Mouse (Mus musculus) granulocyte monocyte progenitor cell, adult 5-6 weeks (primary cell): ENCODE data around the gene Tbc1d16. TPM values are rescaled to one million over a fixed set of nuclear protein-coding genes. Genes with fewer than 3 reads are reported as not detected.
A peak's percentile ranks its signal among the peaks of the same experiment; 100 is the strongest.
"Not testable (repeated sequence)": the region's sequence is repeated elsewhere in the genome, so short reads cannot be mapped to it uniquely, and the experiment has no call there.

Experiments
- ATAC-seq: replicated peaks from 2 replicates; pipeline ENCODE4 v1.8.0; 2016; ENCODE audit warnings: mild to moderate bottlenecking, moderate TSS enrichment, inconsistent platforms; ENCODE audit not compliant: poor library complexity, severe bottlenecking
- total RNA-seq, 2 experiments: library from RNA; stranded (forward) in 1 of 2; stranded (reverse) in 1 of 2; fragments of 200-712, 200-1000 nt in 1 of 2; fragments of >200 nt in 1 of 2; fragmentation: Nextera tagmentation in 1 of 2; gene quantifications; 2 replicates each; pipeline ENCODE4 v1.2.3; 2014 to 2017

Gene Tbc1d16
- total RNA-seq, 2 experiments from 2014 or later, result 2.1 to 8.6 TPM

GRCm38 (mm10) chr11:119125929-119126861 lies 102.1 kb downstream of the Tbc1d16 start:
- ATAC-seq, result peak; percentile 64

GRCm38 (mm10) chr11:119124536-119124935 lies 103.8 kb downstream of the Tbc1d16 start:
- no peak for ATAC-seq

GRCm38 (mm10) chr11:119123522-119124319 lies 104.6 kb downstream of the Tbc1d16 start:
- 0 out of 2 replicates have a peak, but pooled peaks have one; percentile 16 for ATAC-seq

- peak; percentile 74 for ATAC-seq
These were observed 105.9 kb downstream of the Tbc1d16 start for GRCm38 (mm10) chr11:119122396-119122795.

GRCm38 (mm10) chr11:119118905-119119304 lies 109.4 kb downstream of the Tbc1d16 start:
- no peak for ATAC-seq

GRCm38 (mm10) chr11:119117945-119118344 lies 110.4 kb downstream of the Tbc1d16 start:
- ATAC-seq, result no peak

- no peak for ATAC-seq
These were observed 111.3 kb downstream of the Tbc1d16 start for GRCm38 (mm10) chr11:119116992-119117391.

- no peak for ATAC-seq
These were observed 115.6 kb downstream of the Tbc1d16 start for GRCm38 (mm10) chr11:119112721-119113120.

- ATAC-seq, result peak; percentile 83
These were observed 117.0 kb downstream of the Tbc1d16 start for GRCm38 (mm10) chr11:119111345-119111744.

GRCm38 (mm10) chr11:119109415-119110071 lies 118.8 kb downstream of the Tbc1d16 start:
- no peak for ATAC-seq

- no peak for ATAC-seq
These were observed 119.6 kb downstream of the Tbc1d16 start for GRCm38 (mm10) chr11:119108573-119109263.

GRCm38 (mm10) chr11:119106289-119106688 lies 122.0 kb downstream of the Tbc1d16 start:
- ATAC-seq, result peak; percentile 61

- no peak for ATAC-seq
These were observed 122.6 kb downstream of the Tbc1d16 start for GRCm38 (mm10) chr11:119105748-119106147.

- no peak for ATAC-seq
These were observed 123.2 kb downstream of the Tbc1d16 start for GRCm38 (mm10) chr11:119105071-119105609.

GRCm38 (mm10) chr11:119103991-119104390 lies 124.3 kb downstream of the Tbc1d16 start:
- ATAC-seq, result no peak

GRCm38 (mm10) chr11:119100355-119100754 lies 127.9 kb downstream of the Tbc1d16 start:
- not testable (repeated sequence) for ATAC-seq

- no peak for ATAC-seq
These were observed 130.1 kb downstream of the Tbc1d16 start for GRCm38 (mm10) chr11:119098202-119098601.

- ATAC-seq, result no peak
These were observed 132.9 kb downstream of the Tbc1d16 start for GRCm38 (mm10) chr11:119095441-119095840.

GRCm38 (mm10) chr11:119093322-119093721 lies 135.0 kb downstream of the Tbc1d16 start:
- ATAC-seq, result peak; percentile 32; the same call in 1 of the 2 replicates
